Mouse (Mus musculus) urinary bladder, postnatal 14 days (tissue): Measurements from ENCODE around the gene Sdad1.

Source experiments
- DNase-seq: peaks from one replicate; pipeline ENCODE4 v3.0.0; 2021; ENCODE audit warnings: low spot score

Sdad1 gene

DNA sequence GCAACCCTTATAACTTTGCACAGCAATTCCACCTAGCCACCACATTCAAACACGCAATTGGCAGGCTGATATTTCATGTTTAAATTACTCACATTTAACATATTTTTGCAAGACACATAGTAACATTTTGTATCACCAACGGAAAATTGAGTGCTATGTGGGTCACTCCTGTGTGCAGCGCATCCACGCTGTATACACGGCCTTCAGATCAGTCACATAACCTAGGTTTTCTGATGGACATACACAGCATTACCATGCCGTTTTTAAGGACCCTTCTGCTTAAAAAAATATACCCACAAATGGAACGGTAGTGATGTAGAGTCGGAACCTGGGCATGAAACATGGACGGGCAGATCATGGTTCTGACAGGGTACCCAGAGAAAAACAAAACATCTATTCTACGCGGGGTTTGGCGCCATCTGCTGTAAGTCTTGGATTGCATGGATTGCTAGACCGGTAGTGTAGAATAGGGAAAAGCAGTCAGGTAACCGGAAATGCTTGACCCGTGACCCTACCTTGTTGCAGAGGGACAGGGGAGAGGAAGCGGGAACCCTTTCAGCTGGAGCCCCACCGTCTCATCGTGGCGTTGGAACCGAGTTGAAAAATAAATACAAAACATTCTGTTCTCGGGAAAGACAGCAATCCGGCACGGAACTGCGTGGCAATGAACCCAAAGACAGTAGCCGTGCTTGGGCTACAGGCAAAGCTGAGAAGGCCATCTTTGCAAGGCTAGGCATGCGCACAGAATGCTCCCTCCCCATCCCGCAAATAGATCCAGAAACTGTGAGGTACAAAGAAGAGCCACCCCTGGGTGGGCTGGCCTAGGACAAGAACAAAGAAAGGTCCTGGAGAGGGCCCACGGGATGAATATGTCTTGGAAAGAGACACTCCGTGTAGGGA is 70.7 kb downstream of the Sdad1 start:
- peak; percentile 78 for DNase-seq

DNA sequence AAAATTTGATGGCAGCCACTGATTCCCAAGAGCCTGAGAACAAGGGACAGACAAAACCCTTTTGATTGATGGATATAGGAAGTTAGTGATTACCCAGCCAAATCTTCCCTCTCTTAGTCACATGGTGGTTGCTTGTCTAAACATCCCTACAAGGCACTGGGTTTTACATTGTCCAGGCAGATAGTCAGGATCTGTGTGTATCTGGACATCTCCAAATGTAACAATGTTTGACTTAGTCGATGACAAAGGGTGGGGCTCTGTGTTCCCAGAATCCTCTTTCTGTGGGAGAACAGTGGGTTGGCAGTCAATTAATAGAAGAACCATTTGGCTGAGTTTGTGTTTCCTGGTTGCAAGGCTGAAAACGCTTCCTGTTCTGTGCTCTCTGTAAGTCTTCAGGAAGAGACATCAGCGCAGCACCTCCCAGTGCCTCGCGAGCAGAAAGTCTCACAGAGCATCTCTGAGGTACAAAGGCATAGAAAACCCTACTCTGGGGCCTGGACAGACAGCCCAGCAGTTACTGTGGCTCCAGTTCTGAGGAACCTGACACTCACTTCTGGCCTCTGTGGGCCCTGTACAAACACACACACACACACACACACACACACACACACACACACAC is 75.2 kb downstream of the Sdad1 start:
- no peak for DNase-seq
